Mouse (Mus musculus) spleen, adult 2 months (tissue): Measurements from ENCODE around the gene Kmt2d.
"Not testable (repeated sequence)": the region's sequence is repeated elsewhere in the genome, so short reads cannot be mapped to it uniquely, and the experiment has no call there.

Source experiments
- CTCF ChIP-seq: fragments of 200-500 bp; IDR thresholded peaks from 2 replicates; pipeline ENCODE4 v1.5.1; 2011; ENCODE audit warnings: mild to moderate bottlenecking, inconsistent platforms; ENCODE audit not compliant: insufficient read depth, insufficient read length, insufficient replicate concordance; ENCODE audit errors: extremely low read depth
- POLR2A ChIP-seq: fragments of 200-500 bp; IDR thresholded peaks from 2 replicates; pipeline ENCODE4 v1.6.1; 2011; ENCODE audit warnings: low read depth, low read length, inconsistent platforms

GRCm38 (mm10) chr15:98918499-98918895, 47.5 kb upstream of the Kmt2d start:
- TF ChIP-seq POLR2A, CTCF: not testable (repeated sequence)
